Mouse (Mus musculus): ENCODE measurements around the gene Ins2.
A peak's percentile ranks its signal among the peaks of the same experiment; 100 is the strongest.

The Ins2 gene

GRCm38 (mm10) chr7:142663931-142664421 lies 79.2 kb downstream of the Ins2 start:
- DNase-seq = no peak

DNA sequence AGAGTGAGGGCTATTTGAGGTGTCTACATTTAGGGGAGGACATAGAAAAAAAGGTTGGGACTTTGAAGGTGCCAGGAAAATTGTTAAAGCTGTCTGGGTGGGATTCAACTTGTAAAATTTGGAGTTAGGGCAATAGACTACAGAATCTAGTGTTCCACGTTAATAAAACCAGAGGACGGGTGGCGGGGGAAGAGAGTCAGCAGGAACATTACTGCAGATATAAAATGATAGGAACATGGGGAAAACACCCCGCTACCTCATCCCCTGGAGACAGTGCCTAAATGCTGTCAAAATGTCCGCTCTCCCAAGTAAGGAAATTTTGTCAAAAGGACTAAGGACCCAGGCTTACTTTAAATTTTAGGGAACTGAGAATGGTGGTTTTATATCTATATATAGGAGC lies 80.0 kb downstream of the Ins2 start:
- no peak for DNase-seq

GRCm38 (mm10) chr7:142661811-142662210 lies 81.4 kb downstream of the Ins2 start:
- no peak for DNase-seq

DNA sequence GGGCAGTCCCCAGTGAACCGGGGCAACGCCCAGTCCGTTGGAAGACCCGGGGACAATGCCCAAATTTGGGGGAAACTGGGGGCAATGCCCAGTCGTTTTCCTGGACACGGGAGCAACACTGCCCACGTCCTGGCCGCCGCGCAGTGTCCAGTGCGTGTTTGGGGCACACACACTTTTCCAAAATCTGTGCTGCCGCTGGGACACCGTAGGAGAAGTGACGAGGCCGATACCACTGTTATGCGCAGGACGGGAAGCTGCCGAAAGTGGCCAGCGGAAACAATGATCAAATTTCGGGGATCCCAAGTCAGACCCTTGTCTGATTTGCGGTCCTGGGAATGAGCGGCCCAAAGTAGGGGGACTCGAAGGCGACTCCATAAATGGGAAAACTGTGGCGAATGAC lies 82.1 kb downstream of the Ins2 start:
- no peak for DNase-seq

DNA sequence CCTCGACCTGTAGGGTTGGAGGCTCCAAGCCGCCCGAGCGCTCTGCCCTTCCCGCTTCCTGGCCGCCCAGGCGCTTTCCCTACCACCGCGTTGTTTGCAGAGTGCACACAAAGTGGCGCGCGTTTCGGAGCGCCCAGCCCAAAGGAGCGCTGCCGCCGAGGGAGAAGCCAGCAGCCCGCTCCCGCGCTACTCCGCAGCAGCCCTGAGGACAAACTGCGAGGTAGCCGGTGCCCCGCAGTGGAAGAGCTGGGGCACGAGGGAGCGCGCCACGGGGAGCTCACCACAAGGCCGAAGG lies 82.6 kb downstream of the Ins2 start:
- no peak for DNase-seq

GRCm38 (mm10) chr7:142659767-142660650 lies 83.2 kb downstream of the Ins2 start:
- DNase-seq = no peak

- DNase-seq = no peak
Observed at GRCm38 (mm10) chr7:142659181-142659681, 84.0 kb downstream of the Ins2 start.

DNA sequence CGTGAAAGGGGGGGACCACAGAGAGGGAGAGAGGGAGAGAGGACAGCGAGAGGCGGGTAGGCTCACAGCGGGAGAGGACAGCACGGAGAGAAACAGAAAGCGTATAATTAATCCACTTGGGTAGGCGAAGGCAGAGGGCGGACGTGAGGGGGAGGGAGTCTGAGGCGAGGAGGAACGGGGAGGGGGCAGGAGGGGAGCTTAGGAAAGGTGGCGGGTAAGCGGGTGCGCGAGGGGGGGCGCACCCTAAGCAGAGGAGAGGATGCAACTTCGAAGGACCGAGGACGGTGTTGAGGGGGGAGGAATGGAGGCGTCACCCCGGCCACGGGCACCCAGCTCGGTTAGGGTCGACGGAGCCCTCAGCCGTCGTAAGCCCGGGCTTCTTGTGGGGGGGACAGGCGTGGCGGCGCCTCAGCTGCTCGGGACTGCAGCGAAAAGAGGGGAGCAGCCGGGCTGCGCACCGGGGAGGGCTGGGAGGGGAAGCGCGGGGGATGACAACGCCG lies 84.5 kb downstream of the Ins2 start:
- no peak for DNase-seq

DNA sequence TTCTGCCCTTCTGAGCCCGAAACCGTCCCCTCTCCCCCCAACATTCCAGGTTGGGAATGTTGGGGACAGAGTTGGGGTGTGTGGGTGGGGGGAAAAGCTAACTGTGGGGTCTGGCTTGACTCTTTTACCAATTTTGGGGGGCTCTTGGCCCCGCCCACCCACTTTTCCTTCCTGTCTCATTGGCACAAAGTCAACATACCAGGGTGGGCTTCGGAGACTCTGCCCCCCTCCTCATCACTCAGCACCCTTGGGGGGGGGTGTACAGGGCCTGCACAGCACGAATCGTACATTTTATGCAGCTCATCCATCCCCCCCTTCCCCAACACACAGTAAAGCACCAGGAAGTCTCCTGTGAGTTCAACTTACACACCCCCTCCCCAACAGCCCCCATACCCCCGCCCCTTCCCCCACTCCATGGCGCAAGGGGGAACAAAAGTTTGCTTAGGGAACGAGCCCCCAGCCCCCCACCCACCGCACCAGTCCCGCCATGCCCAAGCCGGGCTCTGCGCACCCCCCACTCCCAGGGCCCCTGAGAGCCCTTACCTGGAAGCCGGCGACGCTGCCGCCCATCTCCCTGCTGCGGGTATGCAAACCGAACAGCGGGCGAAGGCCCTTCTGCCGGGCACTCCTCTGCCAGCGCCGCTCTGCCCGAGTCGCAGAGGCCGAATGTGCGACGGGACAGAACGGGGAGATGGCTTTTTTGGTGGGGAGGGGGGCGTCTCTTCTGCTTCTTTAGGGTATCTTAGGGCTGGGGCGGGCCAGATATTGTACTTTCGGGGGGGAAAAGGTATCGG lies 85.2 kb downstream of the Ins2 start:
- DNase-seq = no peak

DNA sequence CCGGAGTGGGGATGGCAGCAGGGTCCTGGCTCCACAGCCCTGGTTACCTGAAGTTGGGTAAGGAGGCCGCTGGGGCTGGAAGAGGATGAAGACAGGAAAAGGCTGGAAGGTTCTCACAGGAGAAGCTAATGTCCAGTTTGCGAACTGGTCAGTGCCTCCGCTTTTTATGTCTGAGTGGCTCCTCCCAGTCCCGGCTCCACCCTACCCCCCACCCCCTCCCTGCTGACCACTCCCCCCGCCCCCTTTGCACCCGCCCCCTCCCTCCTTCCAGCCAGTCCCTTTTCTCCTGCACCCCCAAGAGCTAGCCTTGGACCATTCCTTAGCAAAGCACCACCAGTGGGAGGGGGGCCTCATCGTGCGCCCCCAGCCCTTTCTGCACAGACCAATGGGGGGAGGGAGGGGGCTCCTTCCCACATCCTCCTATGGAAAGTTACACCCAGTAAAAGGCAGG lies 85.8 kb downstream of the Ins2 start:
- no peak for DNase-seq

DNA sequence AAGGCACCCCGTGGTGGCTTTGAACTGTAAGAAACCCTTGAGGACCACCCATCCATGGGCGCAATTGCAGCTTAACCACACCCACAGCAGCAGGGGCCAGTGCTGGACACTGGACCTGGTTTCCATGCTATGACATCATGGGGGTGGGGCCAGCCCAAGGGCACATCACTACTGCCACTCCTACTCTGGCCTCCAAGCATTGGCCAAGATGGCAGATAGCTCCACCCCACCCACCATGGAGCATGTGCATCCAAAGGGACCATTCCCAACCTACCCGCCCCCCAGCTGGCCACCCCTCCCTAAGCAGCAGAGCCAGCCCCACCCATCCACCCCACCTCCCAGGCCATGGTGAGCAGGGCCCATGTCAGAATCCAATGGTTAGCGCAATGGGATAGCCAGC lies 87.1 kb downstream of the Ins2 start:
- DNase-seq = no peak

GRCm38 (mm10) chr7:142655633-142656032 lies 87.5 kb downstream of the Ins2 start:
- DNase-seq = no peak

DNA sequence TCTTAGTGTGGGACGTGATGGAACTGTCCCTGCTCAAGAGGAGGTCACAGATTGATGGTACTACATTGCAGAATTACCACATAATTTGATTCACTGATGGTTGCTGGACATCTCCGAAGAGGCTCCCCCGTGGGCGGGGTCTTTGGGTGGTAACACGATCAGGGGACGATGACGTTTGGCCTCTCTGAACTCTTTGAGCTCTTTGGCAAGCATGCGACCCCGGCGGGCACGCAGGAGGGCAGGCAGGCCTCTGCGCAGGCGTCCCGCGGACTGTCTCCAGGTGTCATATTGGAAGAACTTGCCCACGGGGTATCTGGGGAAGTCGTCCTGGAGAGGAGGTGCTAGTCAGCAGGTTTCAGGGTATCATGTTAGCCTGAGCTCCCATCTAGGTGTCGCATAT lies 89.5 kb downstream of the Ins2 start:
- no peak for DNase-seq

- DNase-seq = no peak
Observed at GRCm38 (mm10) chr7:142646676-142647075, 96.5 kb downstream of the Ins2 start.

DNA sequence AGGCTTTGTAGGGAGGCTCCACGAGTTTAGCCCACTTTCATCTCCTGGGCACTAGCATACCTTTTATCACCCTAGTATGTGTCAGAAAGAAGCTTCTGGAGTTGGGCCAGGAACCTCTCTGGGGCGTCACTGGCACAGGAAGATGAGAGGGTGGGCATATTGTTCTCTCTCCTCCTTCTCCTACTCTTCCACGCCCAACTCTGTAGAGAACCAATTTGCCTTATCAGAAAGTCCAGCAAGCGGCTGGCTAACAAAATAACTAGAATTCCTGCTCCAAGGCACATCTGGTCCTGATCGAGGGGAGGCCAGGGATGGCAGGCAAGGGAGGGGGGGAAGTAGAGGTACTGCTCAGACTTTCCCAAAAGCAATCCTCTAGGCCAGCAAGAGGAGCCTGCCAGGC lies 98.1 kb downstream of the Ins2 start:
- no peak for DNase-seq

GRCm38 (mm10) chr7:142636178-142636577 lies 107.0 kb downstream of the Ins2 start:
- DNase-seq = peak; percentile 33

DNA sequence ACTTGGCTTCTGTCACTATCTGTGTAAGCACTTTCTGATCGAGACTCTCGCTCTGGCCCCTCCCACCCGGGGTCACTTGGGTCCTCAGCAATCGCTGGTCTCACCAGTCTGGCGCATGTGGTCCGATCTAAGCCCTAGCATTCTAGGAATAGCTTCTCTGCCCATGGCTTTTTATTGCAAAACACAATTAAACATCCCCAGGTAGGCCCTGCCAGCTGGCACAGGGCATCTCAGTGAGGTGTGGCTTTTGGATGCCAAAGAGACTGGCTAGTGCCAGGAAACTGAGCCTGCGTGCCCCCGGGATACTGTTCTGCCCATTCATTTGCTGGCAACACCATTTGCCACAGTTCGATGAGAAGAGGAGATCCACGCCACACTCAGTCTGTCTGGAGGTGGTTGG lies 112.5 kb downstream of the Ins2 start:
- peak; percentile 84 for DNase-seq

GRCm38 (mm10) chr7:142629806-142630205 lies 113.4 kb downstream of the Ins2 start:
- no peak for DNase-seq

Measured in cerebellum, adult 9-11 months (tissue).